Mouse (Mus musculus) telencephalon, adult 2 months (tissue): ENCODE measurements around the gene Cops2.

Experiments
- DNase-seq: peaks from one replicate; pipeline ENCODE4 v3.0.0-alpha.2; 2011; ENCODE audit warnings: low read depth, low spot score

Cops2 gene

DNA sequence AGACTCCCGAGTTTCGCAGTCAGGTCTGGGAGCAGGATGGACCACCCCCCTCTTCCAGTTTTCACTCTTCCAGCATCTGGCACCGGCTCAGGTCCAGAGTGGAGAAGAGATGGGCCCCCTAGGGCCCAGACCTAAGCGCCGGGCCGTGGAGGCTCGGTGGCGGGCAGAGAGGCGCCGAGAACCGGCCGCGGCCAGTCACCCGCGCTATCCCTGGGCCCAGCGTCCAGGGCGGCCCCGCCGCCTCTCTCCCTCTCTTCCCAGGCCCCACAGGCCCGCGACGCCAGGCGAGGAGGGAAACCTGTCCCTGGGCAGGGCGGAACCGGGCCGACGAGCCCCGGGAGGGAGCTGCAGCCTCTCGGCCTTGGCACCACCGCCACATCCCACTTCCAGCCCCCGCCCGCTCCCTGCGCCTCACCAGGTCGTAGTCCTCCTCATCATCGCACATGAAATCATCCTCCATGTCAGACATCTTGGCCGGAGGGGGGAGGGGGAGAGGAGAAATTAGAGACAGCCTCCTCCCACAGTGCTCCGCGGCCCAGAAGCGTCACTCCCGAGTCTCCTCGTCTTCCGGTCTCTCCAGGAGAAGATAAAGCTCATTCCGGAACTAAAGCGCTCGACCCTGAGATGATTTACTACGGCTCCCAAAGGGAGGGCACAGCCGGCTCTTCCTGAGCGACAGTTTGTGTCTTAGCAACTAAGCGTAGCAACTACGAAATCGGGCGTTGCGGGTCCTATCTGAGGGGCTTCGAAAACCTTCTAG lies at the start of gene Cops2, which contains the start of gene Galk2:
TSS of gene Cops2 (minus strand) at position 619 of the 760 bp plus-strand sequence.
TSS of gene Galk2 (plus strand) at position 589 of the 760 bp plus-strand sequence.
- peak; percentile 97 for DNase-seq

DNA sequence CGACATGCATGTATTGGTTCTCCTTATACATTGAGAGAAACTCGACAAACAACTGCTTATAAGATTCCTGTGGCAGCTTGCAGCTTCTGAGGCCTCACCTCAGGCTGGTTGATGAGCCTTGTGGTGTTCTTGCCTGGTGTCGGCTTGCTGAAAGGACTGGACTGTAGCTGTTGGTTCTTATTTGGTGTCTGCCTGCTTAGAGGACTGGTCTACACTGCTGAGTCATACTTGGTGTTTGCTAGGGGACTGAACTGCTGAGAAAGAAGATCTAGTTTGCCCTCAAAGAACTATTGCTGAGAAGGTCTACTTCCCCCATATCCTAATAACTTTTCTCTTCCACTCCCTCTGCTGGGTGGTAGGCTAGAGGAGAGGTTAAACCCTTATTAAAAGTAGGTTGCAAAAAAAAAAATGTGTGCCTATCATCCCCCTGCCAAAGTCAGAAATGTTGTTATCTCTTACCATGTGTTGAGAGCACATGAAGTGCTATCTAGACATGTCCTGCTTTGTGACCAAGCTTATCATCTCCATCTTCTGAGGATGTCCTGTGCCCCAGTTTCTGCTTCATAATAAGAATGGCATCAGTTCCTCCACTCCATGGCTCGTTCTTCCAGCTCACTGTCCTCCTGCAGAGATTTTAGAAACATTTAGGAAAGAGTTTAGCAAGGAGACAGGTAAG lies 48.8 kb upstream of the Cops2 start:
- DNase-seq = no peak

DNA sequence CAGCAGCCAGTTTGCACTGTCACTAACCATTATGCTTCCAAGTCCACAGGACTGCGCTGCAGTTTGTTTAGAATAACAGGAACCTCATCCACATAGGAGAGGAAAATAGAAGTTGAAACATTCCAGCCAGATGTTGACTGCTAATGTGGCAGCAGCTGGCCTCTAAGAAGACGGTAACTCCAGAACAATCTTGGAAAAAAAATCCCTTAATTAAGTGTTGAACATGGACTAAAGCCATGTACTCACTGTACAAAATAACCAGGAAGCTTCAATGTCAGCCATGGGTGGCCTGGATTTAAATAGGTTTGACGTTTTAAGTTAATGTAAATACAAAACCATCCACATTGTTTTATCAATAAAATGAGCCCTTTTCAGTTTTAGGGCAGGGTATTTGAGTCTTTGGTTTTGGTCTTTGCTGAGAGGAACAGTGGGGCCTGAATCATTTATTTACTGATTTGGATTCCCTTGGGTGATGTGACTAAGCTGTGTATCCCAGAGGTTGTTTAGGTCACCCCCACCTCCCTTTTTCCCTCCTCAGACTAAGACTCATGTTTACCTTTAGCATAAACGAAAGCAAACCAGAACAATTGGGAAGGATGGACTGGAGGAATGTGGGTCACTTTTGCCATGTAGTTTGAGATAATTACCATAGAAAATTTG lies 47.6 kb upstream of the Cops2 start:
- DNase-seq = no peak

DNA sequence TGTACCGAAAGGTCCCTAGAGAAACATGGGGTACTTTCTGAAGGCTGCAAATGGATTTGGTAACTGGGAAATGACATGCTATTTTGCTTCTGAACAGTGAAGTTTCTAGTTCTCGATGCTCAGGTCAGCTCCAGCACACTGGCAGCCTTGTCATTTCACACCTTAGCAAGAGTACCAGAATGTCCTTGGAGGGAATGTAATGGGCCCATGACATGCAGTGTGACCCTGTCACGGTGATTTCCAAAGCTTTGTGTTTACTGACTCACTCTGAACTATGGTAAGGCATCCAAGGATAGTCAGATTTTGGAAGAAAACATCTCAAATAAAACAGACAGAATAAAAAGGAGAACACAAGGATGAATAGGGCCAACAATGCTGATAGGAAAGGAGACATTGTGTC lies 42.5 kb upstream of the Cops2 start:
- no peak for DNase-seq

DNA sequence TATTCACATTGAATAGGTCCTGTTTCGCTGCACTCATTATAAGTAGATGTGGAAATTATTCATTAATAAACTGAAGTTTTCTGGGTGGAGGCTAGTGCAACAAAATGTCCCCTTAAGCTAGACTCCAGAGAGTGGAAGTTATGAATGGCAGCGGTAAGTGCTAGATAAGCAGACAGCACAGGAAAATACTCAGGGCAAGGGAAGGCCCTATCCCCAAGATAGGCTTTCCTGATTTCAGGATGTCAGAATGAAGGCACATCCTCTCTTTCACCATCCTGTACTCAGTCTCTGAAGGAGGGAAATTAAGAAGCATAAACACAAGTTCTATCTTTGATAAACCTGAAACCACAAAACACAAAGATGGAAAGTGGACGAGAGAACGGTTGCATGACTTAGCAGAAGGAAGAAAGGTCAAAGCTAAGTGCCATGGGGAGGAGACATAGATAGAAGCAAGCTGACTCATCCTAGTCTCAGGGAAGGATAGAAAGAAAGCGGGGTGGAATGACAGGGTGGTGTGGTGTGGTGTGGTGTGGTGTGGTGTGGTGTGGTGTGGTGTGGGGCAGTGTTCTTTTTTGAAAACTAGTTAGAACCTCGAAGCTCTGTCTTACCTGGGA lies 42.0 kb upstream of the Cops2 start:
- DNase-seq = no peak

DNA sequence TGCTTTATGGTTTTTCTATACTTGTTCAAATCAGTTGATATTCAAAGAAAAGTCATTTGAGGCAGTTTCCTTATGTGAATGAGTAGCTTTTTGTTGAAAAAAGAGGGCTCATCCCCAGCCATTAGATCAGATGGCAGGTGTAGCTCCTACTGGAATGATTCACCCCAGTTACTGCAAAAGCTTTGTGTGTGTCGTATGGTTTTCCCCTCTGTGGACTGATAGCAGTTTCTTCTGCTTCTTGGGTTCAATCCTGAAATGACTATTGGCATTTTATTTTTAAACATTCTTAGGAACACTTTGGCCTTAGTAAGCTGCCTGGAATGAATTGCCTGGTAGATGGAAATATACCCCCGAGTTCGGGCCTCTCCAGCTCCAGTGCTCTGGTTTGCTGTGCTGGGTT lies 37.4 kb upstream of the Cops2 start:
- DNase-seq = no peak

DNA sequence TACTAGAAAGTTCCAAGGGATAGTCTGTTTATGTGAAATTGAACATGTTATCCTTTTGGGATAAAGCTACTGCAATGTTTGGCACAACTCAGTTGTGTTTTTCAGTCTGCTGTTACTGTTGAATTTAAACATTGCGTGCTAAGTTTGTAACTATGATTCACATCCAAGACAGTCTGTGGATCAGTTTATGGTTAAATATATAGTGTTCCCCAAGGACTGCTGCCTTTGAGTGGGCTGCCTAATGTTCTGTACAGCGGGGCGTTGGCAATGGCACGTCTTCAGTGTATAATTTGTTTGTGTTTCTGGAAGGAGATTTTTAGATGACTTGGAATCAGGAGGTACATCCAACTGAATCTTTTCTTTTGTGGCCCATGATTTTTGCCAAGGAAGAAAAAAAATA lies 36.2 kb upstream of the Cops2 start:
- DNase-seq = peak; percentile 23

DNA sequence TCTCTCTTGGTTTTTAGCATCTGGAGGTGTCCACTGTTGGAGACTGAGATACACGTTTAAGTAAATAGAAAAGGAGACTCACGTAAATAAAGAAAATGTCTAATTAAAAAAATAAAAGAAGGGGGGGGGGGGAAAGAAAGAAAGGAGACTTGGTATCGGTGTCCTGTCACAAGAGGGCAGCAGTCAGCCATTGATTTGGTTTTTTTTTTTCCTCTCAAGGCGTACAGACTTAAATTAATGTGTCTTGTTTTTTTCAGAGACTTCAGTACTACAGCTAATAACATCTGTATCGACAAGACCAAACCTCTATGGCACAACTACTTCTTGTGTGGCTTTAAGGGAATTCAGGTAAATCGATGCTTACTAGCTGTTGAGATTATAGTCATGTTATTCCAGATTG lies 34.2 kb upstream of the Cops2 start:
- no peak for DNase-seq

DNA sequence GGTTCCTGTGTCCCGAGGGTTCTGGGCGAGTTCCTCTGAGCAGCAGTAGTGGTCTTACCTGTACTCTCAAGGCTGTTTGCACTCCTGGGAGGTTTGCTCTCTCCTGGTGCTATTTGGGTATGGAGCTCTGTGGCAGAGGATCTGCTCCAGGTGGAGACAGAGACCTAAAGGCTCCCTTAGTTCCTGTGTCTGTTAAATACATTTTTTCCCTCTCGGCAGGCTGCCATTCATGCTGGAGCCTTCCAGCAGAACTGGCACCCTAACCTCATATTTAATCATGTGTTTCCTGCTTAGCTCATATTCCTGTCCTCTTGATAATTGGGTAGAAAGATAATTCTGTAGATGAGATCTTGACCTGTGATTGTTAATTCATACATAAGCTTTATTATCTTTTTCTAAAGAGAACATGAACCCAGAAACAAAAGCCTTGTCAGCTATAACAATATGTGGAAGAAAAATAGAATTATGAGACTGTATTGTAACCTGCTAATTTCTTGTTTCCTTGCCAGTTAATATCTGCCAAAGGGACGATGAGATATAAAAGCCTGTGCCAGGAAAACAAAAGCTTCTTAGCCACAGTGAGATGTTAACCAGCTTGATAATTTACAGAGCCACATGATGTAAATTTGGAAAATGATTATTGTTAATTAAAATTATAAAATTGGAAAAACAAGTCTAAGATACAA lies 27.1 kb upstream of the Cops2 start:
- DNase-seq = no peak

DNA sequence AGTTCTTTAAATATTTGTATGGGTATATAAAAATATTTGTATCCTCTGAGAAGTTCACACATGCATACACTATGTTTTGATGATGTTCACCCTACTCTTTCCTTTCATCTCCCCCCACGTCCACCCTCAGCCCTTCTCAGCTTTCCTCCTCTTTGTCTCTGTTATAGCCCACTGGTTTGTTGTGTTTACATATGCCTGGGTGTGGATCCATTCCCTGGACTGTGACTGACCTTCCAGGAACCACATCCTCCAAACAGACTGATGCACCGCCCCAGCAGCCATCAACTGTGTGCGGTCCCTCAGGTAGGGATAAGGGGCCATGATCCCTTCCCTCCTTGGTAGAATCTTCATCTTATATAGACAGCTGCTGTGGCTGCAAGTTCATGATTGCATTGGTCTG lies 11.2 kb upstream of the Cops2 start:
- no peak for DNase-seq

DNA sequence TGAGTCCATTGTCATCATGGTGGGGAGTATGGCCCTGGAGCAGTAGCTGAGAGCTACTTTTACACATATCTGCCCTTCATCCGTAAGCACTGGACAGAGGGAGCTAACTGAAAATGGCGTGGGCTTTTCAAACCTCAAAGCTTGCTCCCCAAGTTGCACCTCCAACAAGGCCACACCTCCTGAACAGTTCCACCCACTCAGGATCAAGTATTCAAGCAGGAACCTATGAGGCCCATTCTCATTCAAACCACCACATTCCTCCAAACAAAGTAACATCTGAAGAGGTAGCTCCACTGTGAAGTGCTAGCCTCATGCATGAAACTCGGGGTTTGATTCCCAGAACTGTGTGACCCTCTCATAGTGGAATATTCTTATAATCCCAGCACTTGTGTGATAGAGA lies 9.4 kb upstream of the Cops2 start:
- no peak for DNase-seq

DNA sequence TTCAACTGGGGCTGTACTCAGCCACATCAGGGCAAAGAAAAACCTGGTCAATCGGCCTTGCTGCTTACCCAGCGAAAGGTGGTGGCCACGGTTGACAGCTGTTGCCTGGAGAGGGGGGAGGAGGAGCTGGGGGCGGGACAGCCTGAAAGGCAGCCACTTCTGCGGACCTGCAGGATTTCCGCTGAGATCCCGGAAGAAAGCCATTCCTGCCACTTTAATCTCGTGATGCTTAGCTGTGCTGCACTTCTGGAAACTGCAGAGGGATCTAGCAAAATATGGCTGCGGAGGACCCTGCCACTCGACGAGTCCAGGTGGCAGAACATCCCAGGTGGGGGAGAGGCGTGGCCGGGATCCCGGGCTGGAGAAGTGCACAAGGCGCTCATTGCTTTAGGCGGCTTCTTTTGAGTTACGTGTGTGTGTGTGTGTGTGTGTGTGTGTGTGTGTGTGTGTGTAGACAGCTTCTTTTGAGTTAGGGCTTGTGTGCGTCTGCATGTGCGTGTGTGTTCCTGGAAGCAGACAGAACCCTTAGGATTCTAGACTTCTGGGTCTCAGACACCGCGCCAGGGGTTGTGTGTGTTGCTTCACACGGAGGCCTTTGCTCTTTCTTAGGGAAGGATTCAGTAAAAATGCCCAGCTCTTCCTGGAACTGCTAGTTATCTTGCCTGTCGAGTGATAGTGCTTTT lies 7.3 kb upstream of the Cops2 start:
- peak; percentile 47 for DNase-seq

DNA sequence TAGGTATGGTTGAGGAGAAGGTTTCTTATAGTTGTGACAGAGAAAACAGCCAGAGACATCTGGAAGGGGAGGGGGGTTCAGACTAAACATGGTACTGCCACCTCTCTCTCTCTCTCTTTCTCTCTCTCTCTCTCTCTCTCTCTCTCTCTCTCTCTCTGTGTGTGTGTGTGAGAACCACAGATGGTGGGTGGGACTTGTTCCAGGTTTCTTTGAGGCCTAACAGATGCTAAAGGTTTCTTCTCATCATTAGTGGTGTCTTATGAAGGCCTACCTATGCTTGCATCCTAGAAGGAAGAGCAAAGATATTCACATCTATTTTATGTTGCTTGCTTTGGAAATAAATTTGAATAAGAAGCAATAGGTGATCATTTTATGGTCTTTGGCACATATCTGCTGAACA lies 6.6 kb upstream of the Cops2 start:
- DNase-seq = no peak

DNA sequence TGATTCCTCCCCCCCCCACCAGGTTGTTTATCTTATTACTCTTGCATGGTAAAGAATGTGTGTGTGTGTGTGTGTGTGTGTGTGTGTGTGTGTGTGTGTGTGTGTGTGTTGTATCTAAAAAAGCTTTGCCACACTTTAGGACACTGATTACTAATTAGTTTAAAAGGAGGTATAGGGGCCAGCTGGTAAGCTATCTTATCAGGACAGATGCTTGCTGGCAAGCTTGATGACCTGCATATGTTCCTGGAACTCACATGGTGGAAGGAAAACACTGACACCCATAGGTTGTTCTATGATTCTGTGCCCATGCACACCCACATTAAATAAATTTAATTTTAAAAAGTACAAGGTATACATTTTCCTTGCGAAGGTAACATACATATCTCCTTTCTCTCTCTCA lies 5.6 kb upstream of the Cops2 start:
- no peak for DNase-seq

DNA sequence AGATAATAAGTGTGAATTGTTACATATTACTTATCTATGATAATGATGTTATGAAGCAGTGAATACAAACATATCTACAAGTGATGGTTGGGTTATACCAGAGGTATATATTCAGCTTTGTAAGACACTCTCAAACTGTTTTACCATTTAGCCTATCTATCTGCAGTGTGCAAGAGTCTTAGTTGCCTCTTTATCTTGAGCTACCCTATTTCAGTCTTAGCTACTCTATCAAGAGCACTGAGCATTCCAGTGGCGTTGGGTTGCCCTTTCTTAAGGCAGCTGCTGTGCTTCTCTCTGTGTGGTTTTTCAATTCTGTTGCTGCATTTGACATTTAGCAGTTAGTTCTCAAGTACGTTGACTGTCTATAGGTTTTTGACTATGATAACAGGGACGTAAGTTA lies 4.9 kb upstream of the Cops2 start:
- no peak for DNase-seq

DNA sequence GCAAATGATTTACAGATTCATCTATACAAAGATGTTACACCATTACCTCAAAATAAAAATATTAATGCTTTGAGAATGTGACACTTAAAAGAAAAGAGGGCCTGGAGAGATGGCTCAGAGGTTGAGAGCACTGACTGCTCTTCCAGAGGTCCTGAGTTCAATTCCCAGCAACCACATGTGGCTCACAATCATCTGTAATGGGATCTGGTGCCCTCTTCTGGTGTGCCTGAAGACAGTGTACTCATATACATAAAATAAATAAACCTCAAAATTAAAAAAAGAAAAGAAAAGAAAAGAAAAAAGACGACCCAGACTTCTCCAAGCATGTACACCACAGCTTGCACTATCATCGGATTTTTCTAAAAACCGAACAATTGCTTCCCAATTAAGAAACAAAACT lies 1.2 kb downstream of the Cops2 start:
- no peak for DNase-seq

DNA sequence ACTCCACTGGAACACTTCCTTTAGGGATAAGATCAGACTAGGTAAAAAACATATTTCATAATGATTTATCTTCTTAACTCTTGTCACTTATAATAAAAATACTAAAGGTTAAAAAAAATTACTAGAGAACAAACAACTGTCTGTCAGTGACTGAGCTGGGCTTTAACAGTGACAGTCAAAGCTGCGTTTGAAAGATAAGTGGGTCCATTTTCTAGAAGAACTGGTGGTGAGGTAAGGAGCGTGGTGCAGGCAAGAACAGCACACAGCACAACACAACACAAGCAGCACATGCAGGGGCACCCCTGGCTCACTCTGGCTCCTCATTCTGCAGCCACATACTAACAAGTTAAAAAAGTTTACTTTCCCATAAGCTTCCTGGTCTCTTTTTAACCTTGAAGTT lies 7.7 kb downstream of the Cops2 start:
- DNase-seq = no peak

DNA sequence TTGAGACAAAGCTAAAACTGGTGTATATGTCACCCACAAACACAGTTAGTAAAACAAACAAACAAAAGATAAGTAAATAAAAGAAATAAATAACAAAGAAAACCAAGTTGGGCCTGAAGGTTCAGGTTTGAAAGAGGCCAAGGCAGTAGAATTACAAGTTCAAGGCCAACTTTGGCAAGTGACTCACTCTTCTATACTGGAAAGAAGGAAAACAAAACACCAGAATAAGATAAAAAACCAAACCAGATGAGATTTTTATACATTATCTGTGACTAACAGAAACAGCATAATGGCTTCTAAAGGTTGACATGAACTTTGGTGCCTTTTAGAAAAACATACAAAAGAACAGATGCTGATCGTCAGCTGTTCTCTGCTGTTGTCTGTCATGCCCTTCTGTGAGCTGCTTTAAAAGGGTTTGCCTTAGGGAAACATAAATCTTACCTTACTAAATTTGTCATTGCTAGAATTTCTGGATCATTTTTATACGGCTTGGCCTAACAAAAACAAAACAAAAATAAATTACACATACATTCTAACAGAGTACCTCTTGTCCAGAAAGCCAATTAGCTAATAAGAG lies 20.1 kb downstream of the Cops2 start:
- DNase-seq = no peak

DNA sequence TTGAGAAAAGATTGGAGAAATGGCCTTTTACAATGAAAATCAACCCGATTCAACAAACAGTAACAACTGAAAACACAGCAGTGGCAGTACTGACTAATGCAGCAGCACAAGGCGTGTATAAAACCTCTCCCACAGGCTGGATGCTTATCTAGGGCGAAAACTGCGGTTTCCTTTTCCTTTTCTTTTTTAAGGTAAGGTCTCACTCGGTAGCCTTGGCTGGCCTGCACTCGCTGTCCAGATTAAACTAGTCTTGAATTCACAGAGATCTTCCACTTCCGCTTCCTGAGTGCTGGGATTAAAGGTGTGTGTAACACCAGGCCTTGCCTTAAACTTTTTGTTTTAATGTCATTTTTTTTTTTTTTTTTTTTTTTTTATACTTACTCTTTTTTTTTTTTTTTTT lies 20.8 kb downstream of the Cops2 start:
- DNase-seq = no peak

DNA sequence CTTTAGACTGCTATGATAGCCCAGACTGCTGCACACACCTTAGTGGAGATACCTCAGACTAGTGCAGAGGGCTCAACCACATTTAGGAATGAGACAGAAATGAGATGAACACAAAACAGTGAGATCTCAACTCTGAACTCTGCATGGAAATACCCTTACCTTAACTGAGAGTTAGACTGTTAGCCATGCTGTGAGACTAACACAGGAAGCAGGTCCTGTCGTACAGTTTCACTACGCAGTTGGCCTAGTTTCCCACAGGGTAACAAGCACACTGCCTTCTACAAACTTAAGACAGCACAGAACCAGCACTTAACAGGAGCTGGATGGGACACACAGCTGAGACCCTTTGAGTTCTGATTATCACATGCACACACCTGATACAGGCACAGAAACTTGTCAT lies 29.0 kb downstream of the Cops2 start:
- DNase-seq = no peak

DNA sequence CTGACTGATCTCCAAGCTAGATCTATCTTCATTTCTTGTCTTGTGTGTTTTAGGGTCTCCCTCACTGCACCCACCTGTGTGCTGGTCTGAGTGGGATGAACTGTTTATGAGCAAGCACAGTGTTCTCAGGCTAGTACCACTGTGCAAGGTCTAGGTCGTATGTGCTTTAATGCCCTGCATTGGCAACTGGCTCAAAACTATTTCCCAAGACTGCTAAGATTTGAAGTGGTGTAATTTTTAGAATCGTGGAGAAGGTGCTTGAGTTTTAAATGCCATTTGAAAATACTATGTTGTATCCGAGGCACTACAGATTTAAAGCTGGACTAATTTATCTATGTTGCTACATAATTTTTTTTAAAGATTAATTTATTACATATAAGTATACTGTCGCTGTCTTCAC lies 31.0 kb downstream of the Cops2 start:
- DNase-seq = no peak
